Mouse (Mus musculus) leukemia stem cell, adult 10-12 weeks (primary cell): ENCODE data around the gene Hoxb6. TPM values are rescaled to one million over a fixed set of nuclear protein-coding genes. Genes with fewer than 3 reads are reported as not detected.

Experiments used
- polyA plus RNA-seq: library from polyadenylated mRNA; stranded (reverse); fragments of >175 nt; gene quantifications from 2 replicates; pipeline ENCODE4 v1.2.3, GENCODE M21; 2012; ENCODE audit warnings: low replicate concordance

The Hoxb6 gene
- polyA plus RNA-seq, result 0.40 and 0.48 TPM in 2 replicates

GRCm38 (mm10) chr11:96291681-96292564 is at the start of gene Hoxb6:
Gene Hoxb6 (plus strand): TSS chr11:96292476.

GRCm38 (mm10) chr11:96270996-96271540 is 21.2 kb upstream of the Hoxb6 start, which contains the start of gene Hoxb9:
Gene Hoxb9 (plus strand): TSS chr11:96271457.

GRCm38 (mm10) chr11:96281855-96282570 is 10.3 kb upstream of the Hoxb6 start, which contains the start of gene Hoxb8:
Gene Hoxb8 (plus strand): TSS chr11:96281905.

GRCm38 (mm10) chr11:96285771-96286738 is 6.2 kb upstream of the Hoxb6 start, which contains the start of gene Hoxb7:
Gene Hoxb7 (plus strand): TSS chr11:96286623.

GRCm38 (mm10) chr11:96303151-96304099 is 11.1 kb downstream of the Hoxb6 start, which contains the start of gene Hoxb5:
Gene Hoxb5 (plus strand): TSS chr11:96303336.

GRCm38 (mm10) chr11:96317608-96318367 is 25.5 kb downstream of the Hoxb6 start, which contains the start of gene Hoxb4:
Gene Hoxb4 (plus strand): TSS chr11:96318267.

GRCm38 (mm10) chr11:96323154-96323553 is 30.9 kb downstream of the Hoxb6 start, which contains the start of gene Hoxb3:
Gene Hoxb3 (plus strand): TSS chr11:96323326.

GRCm38 (mm10) chr11:96350341-96350624 is 58.0 kb downstream of the Hoxb6 start, which contains the start of gene Hoxb2:
Gene Hoxb2 (plus strand): TSS chr11:96350525.

Other genes starting within 250 kb of the Hoxb6 start
- gene Ube2z, start 227.1 kb upstream of the Hoxb6 start, polyA plus RNA-seq, result 16.2 and 20.6 TPM in 2 replicates
- gene Atp5g1, start 216.8 kb upstream of the Hoxb6 start, polyA plus RNA-seq, result 63.0 and 508 TPM in 2 replicates
- gene Calcoco2, start 180.5 kb upstream of the Hoxb6 start, polyA plus RNA-seq, result not detected in 2 replicates
- gene Ttll6, start 158.7 kb upstream of the Hoxb6 start, polyA plus RNA-seq, result 0.10 TPM in 1 of 2 replicates, not detected in the other
- not detected in 2 replicates for gene Hoxb13, start 98.2 kb upstream of the Hoxb6 start, polyA plus RNA-seq
- 0.15 TPM in 1 of 2 replicates, not detected in the other for gene Hoxb9, start 21.0 kb upstream of the Hoxb6 start, polyA plus RNA-seq
- 0.16 TPM in 1 of 2 replicates, not detected in the other for gene Hoxb8, start 10.6 kb upstream of the Hoxb6 start, polyA plus RNA-seq
- 0.23 TPM in 1 of 2 replicates, not detected in the other for gene Hoxb7, start 5.9 kb upstream of the Hoxb6 start, polyA plus RNA-seq
- 0.12 and 0.30 TPM in 2 replicates for gene Hoxb5, start 10.9 kb downstream of the Hoxb6 start, polyA plus RNA-seq
- 1.7 and 5.4 TPM in 2 replicates for gene Hoxb4, start 25.8 kb downstream of the Hoxb6 start, polyA plus RNA-seq
- 1.6 and 4.2 TPM in 2 replicates for gene Hoxb3, start 30.9 kb downstream of the Hoxb6 start, polyA plus RNA-seq
- 0.81 and 0.88 TPM in 2 replicates for gene Hoxb2, start 58.0 kb downstream of the Hoxb6 start, polyA plus RNA-seq
- not detected in 2 replicates for gene Hoxb1, start 73.3 kb downstream of the Hoxb6 start, polyA plus RNA-seq
- gene Skap1, start 172.1 kb downstream of the Hoxb6 start, polyA plus RNA-seq, result 0.71 and 0.75 TPM in 2 replicates